Mouse (Mus musculus): ENCODE results near the gene Rimbp2.

Rimbp2 gene

DNA sequence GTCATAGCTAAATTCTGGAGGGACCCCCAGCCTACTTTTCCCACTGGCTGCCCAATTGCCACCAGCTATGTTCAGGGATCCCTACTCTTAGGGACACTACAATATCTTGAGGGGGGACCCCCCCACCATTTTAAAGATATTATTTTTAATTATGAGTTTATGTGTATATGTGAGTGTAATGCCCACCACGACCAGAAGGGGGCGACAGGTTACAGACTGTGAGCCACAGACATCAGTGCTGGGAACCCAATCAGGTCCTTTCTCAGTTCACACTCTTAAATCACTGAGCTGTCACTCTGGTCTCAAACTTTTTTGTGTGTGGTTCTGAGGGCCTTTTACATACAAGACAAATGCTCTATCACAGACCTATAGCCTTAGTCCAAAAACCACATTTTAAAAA, 109.3 kb downstream of the Rimbp2 start:
- DNase-seq, result no peak

- DNase-seq, result no peak
Measured at GRCm38 (mm10) chr5:128841541-128841940, 111.7 kb downstream of the Rimbp2 start.

DNA sequence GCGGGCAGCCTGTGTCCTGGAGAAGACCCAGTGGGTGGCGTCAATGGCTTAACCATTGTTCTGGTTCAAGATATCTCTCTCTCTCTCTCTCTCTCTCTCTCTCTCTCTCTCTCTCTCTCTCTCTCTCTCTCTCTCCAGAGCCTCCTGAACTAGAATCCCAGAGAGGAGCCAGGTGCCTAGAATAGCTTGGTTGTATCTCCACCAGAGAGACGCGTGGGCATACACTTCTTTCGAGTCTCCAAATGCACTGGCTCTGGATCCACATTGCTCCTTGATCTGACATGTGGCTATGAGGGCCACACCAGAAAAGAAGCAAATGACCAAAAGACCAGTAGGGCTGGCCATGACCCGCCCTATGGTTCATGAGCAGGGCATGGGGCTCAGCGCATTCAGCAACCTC, 116.2 kb downstream of the Rimbp2 start:
- no peak for DNase-seq

DNA sequence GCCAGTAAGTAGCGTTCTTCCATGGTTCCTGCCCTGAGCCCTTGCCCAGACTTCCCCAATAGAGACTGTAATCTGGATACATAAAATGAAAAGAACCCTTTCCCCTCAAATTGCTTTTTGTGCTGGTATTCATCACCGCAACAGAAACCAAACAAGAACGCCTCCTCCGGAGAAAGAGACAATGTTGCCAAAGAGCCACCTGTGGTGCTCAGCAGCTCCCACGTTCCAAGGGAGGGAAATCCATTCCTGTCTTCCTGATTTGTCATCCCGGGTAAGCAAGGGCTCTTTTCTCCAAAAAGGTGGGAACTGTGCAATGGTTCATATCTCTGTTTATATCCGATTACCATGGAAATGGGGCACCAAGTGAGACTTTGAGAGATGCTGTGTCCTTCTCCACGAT, 119.2 kb downstream of the Rimbp2 start:
- DNase-seq, result no peak

GRCm38 (mm10) chr5:128822843-128823242, 130.4 kb downstream of the Rimbp2 start:
- no peak for DNase-seq

- no peak for DNase-seq
Measured at GRCm38 (mm10) chr5:128819638-128820285, 133.5 kb downstream of the Rimbp2 start.

DNA sequence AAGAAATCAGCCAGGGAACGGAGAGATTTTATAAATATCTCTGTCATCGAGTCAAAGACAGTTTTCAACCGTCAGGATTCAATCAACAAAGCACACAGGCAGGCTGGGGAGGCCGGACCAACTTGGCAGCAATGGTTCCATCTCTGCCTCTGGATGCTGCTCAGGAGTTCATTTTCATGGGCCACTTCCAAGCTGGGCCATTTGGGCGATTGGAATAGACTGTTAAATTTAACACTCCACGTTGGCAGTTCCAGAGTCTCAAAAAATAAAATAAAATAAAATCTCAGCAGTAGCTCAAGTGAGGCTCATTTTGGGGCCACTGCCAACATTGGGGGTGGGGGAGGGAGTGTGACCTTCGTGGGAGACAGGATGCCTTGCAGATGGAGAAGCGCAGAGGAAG, 137.7 kb downstream of the Rimbp2 start:
- no peak for DNase-seq

DNA sequence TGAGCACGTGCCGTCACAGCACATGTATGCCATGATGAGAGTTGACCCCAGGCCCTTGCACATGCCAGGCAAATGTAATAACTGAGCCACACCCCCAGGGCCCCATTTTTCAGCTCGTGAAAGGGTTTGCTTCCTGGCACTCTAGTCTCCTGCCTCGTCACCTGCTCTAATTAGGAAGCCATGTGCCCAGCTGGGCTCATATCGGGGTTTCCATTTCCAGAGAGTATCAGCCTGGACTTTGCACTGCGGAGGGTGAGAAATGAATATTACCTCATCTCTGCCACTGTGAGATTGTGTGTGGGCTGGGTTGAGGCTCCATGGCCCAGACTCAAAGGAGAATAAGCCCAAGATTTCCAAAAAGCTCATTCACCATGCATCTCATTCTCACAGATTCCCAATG, 138.2 kb downstream of the Rimbp2 start:
- no peak for DNase-seq

DNA sequence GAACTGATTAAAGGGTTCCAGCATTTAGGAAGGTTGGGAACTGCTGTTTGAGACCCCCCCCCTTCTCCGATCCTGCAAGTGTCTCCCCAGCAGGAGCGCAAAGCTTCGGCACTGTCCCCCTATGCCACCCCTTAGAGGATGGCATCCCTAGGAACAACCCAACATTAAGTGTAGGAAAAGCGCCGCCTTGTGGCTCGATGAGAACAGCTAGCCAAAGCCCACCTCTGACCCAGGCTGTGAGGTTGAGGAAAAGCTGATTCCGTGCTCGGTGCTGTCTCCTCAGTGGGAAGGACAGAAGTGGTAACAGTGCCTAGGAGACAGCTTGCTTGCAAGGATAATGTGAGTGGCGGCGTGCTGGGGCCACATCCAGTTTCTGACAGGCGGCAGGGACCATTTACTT, 140.2 kb downstream of the Rimbp2 start:
- peak in 1 of 2 experiments; percentile 21 for DNase-seq

DNA sequence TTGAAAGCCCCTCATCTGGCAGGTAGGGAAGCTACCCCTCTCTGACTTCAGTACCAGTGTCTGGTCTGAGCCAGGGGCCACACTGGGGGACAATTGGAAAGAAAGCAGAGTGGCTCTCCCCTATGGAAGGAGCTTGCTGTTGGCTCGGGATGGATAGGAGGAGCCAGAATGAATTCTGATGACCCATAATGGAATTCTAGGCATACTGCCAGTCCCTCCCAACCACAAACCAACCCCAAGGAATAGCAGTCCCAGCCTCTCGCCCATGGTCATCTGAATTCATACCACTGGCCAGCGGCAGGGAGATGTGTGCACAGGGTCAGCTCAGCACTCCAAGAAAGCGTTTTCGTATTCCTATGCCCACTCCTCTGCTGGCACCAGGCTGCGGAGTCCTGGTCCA, 141.9 kb downstream of the Rimbp2 start:
- DNase-seq, result no peak

- peak; percentile 14 to 22 for DNase-seq
Measured at GRCm38 (mm10) chr5:128810006-128810405, 143.3 kb downstream of the Rimbp2 start.

- DNase-seq, result peak; percentile 48 to 62
Measured at GRCm38 (mm10) chr5:128809406-128809805, 143.9 kb downstream of the Rimbp2 start.

- DNase-seq, result peak; percentile 29 to 55
Measured at GRCm38 (mm10) chr5:128808547-128809182, 144.6 kb downstream of the Rimbp2 start.

DNA sequence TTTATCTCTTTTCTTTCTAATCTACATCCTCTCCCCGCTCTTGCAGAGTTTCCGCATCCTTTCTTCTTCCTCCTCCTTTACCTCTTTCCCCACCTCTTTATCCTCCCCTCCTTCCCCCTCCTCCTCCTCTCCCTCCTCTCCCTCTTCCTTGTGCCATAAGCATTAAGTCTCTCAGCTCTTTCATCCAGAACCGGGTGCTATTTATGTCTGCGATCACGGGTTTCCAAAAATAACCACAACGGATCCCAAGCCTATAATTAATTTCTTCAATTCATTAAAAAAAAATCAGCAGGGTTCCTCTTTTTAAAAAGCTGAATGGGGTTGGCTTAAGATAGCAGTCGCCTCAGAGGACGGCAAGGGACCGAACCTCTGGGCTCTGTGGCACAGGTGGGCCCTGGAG, 145.9 kb downstream of the Rimbp2 start:
- DNase-seq, result no peak

DNA sequence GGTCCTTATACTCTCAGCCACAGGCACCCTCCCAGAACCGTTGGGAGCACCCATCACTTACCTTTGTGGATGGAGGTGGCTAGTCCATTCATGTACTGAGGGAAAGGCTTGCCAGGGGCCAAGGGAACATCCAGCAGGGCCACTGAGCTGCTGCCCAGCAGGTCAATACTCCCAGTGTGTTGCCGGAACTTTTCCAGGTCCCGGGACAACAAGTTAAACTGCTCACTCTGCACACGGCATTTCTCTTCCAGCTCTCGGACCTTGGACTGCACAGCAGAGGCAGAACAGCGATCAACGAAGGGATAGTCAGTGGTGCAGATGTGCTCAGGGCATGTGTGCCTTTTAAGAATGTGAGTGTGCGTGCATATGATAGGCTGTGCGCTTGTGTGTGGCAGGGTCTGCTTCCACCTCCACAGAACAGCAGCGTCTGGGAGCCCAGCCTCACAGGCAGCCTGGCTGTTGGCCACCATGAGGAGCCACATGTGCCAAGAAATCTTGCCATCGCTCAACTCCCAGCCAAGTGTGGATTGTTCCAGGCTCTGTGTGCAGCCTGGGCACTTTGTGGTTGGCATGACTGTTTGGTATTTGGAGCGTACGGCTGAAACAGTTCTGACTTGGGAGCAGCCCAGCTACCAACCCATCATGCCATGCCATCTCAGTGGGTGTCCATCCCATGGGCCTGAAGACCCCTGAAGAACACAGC, 146.8 kb downstream of the Rimbp2 start:
- DNase-seq, result peak; percentile 39 to 56

GRCm38 (mm10) chr5:128805092-128805491, 148.2 kb downstream of the Rimbp2 start:
- DNase-seq, result no peak

- no peak for DNase-seq
Measured at GRCm38 (mm10) chr5:128800592-128800991, 152.7 kb downstream of the Rimbp2 start.

GRCm38 (mm10) chr5:128781621-128782020, 171.7 kb downstream of the Rimbp2 start:
- DNase-seq, result no peak

DNA sequence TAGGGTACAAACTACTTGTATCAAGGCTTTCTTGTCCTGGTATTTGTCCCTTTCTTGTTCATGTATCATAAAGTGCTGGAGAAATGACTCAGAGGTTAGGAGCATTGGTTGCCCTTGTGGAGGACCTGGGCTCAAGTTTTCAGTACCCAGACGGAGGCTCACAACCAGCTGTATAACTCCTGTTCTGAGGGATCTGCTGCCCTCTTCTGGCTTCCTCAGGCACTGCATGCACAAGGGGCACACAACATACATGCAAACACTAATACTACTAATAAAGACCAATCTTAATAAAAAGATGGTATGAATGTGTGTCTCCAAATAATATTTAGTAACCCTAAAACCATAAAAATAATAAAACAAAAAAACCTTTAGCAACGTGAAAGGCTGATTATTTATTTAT, 176.9 kb downstream of the Rimbp2 start:
- no peak for DNase-seq

DNA sequence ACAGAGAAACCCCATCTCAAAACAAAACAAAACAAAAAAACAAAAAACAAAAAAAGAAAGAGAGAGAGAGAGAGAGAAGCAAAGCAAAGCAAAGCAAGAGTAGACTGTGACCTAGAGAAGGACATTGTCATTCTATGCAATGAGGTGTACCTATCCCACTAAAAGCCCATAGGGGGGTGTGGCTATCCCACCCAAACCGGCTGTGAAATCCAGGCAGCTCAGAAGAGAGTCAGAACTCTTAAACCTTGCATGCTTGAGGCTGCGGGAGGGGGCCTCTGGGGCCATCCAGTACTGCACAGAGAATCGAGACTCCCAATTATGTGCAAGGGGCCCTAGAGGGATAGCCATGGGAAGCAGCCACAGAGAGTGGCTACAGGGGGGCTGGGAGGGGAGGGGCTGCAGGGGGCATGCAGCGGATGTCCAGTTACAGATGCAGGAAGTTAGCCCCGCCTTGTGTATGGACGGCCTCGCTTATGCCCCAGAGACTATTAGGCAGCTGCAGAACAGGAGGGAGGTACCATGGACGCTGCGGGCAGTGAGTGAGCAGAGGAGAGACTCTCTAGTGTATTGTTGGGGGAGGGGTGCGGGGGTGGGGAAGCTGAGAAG, 184.2 kb downstream of the Rimbp2 start:
- no peak for DNase-seq

DNA sequence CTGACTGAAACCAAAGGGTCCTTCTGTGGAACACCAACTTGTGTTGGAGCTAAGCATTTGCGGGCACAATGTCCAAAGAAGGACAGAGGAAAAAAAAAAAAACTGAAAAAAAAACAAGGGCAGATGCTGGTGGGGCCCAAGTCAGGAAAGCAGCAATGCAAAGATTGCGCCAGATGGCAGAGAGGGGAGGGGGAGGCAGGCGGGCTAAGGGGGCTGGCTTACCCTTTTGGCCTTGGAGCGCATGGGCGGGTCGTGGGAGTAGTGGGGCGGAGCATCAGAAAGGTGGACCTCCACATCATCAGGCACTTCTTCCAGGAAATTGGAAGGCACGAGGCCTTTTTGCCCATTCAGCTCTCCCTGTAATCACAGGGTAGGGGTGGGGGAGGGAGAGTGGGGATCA, 192.2 kb downstream of the Rimbp2 start:
- no peak for DNase-seq

GRCm38 (mm10) chr5:128746261-128746660, 207.0 kb downstream of the Rimbp2 start:
- DNase-seq, result no peak

GRCm38 (mm10) chr5:128745206-128745605, 208.1 kb downstream of the Rimbp2 start:
- no peak for DNase-seq

DNA sequence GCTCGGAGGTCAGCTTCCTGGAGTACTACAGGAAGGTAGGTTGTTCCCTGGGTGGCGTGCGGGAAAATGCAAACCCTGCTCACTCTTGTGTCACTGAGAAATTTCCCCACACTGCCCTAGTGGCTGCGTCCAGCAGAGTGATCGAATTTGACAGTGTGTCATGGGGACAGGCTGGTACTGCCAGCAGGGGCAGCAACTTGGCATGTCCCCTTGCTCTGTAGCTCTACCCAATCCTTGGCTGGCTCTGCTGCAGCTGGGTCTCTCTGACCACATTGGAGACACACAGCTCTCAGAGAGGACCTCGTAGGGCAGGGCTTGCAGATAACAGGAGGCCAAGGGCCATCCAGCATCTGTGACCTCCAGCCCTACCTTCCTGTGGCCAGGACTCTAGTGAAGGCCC, 208.9 kb downstream of the Rimbp2 start:
- DNase-seq, result no peak

Data from cerebellum, postnatal 25 days (tissue).